Mouse (Mus musculus) liver, embryonic 14.5 days (tissue): Measurements from ENCODE around the gene Minos1.

Experiments
- CTCF ChIP-seq: IDR thresholded peaks from 2 replicates; pipeline ENCODE4 v1.5.1; 2016; ENCODE audit warnings: antibody characterized with exemption, low read depth, control low read depth
- EP300 ChIP-seq: IDR thresholded peaks from 2 replicates; pipeline ENCODE4 v1.6.1; 2016; ENCODE audit warnings: antibody characterized with exemption, low read depth

- TF ChIP-seq CTCF (peak; percentile 69), EP300 (no peak)
Measured at GRCm38 (mm10) chr4:139177921-139178320, 47.0 kb upstream of the Minos1 start.
